Mouse (Mus musculus) neural tube, embryonic 14.5 days (tissue): ENCODE measurements at regions not wholly inside any gene's neighbourhood (a gene's known extent, or its start where the extent isn't known, plus 50 kb on each side); places are given as distances from the start of the nearest gene placed in this dataset.

ENCODE experiments used
- ATAC-seq: fragments of 200-750 bp; cut with Nextera tagmentation; 2 replicates; pipeline ENCODE4 v1.8.0; 2017; ENCODE audit warnings: low read depth, mild to moderate bottlenecking, moderate TSS enrichment, moderate library complexity
- H3K27ac ChIP-seq: fragments of 300-500 bp; sonication (generic); 2 replicates; pipeline ENCODE4 v1.5.1; 2014; ENCODE audit warnings: low read depth, mild to moderate bottlenecking, control low read depth, low read length, moderate library complexity, mixed read lengths
- H3K27me3 ChIP-seq: fragments of 300-500 bp; sonication (generic); 2 replicates; pipeline ENCODE4 v1.6.1; 2014; ENCODE audit warnings: low read length; ENCODE audit not compliant: control insufficient read depth, insufficient read depth
- H3K36me3 ChIP-seq: fragments of 300-500 bp; sonication (generic); 2 replicates; pipeline ENCODE4 v1.6.1; 2014; ENCODE audit warnings: low read length, mixed read lengths; ENCODE audit not compliant: control insufficient read depth, insufficient read depth
- H3K4me1 ChIP-seq: fragments of 300-500 bp; sonication (generic); 2 replicates; pipeline ENCODE4 v1.6.1; 2014; ENCODE audit warnings: low read length; ENCODE audit not compliant: control insufficient read depth, insufficient read depth
- H3K4me2 ChIP-seq: fragments of 300-500 bp; sonication (generic); 2 replicates; pipeline ENCODE4 v1.6.1; 2014; ENCODE audit warnings: mild to moderate bottlenecking, low read depth, low read length, control low read depth
- H3K4me3 ChIP-seq: fragments of 300-500 bp; sonication (generic); 2 replicates; pipeline ENCODE4 v1.5.1; 2014; ENCODE audit warnings: low read depth, low read length, control low read depth, mixed read lengths
- H3K9ac ChIP-seq: fragments of 300-500 bp; sonication (generic); replicated peaks from 2 replicates; pipeline ENCODE4 v1.6.1; 2014; ENCODE audit warnings: low read depth, mild to moderate bottlenecking, control low read depth, low read length, mixed read lengths
- H3K9me3 ChIP-seq: fragments of 300-500 bp; sonication (generic); 2 replicates; pipeline ENCODE4 v1.6.1; 2016; ENCODE audit warnings: low read length; ENCODE audit not compliant: control insufficient read depth
- WGBS: fragments of 180-500 bp; shearing (Covaris S2); extraction: QIAGEN DNeasy Blood & Tissue Kit; methylation state at CpG from one replicate; pipeline ENCODE4 v1.1.7; 2014; 5-methylcytosine and 5-hydroxymethylcytosine counted together

DNA sequence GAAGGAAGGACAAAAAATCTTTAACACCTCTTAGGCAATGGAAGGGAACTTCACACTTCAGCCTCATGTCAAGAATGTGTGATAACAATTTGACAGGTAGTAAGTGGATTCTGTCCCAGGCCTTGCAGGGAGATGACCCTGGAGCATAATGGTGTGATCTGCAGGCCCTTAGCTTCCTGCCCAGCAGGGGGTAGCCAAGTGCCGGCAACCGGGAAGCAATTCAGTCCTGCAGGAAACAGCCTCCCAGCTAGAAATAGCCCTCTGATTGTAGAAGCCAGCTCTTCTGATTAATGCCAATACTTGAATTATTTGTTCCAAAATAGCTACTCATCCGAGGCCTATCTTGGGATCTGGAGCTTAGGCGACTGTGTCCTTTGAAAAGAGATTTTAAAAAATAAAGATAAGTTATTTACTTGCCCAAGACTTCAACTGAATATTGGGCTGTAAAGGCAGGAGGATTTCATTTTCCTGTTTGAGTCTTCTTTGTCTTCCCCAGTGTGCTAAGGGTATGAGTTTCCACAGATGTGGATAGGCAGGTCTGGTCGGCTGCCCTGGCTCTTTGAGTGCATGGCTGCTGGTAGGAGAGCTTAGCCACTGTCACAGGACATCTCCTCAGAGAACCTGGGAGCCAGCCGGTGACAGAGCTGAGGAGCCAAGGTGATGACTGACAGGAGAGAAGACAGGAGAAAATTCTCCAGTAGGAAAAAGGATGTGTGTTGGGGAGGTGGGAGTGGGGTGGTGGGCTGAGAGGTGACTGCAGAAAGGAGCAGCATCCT, 198.3 kb upstream of the Etaa1 start:
- Histone ChIP-seq H3K27me3 (no peaks in the 10 kb centered on the region), H3K4me3 (no peak overlapping the region), H3K27ac (peak overlapping the region; percentile 48; the same call in 1 of the 2 replicates), H3K9me3 (no peaks in the 10 kb centered on the region), H3K9ac (0 out of 2 replicates have a peak overlapping the region, but pooled peaks have one; percentile 25), H3K4me1 (peaks cover 6% of the 10 kb centered on the region; the same call in 1 of the 2 replicates), H3K4me2 (no peak overlapping the region), H3K36me3 (no peaks in the 10 kb centered on the region)
- peak; percentile 88 for ATAC-seq
- WGBS: 18% methylated on average over 6 of the region's 6 CpGs

- Histone ChIP-seq H3K9me3 (no peaks in the 10 kb centered on the region), H3K27me3 (no peaks in the 10 kb centered on the region), H3K27ac (no peak overlapping the region), H3K36me3 (no peaks in the 10 kb centered on the region), H3K9ac (no peak overlapping the region), H3K4me2 (no peak overlapping the region), H3K4me3 (no peak overlapping the region), H3K4me1 (peaks cover 6% of the 10 kb centered on the region; the same call in 1 of the 2 replicates)
- ATAC-seq: no peak
- WGBS: 65% methylated on average over 4 of the region's 4 CpGs
Observed at GRCm38 (mm10) chr11:18151369-18151768, 197.7 kb upstream of the Etaa1 start.

- no peaks in the 10 kb centered on the region for H3K27me3 ChIP-seq
- H3K27ac ChIP-seq: no peak overlapping the region
- no peaks in the 10 kb centered on the region for H3K9me3 ChIP-seq
- 52% methylated on average over 5 of the region's 5 CpGs for WGBS
- no peaks in the 10 kb centered on the region for H3K4me1 ChIP-seq
- no peak overlapping the region for H3K9ac ChIP-seq
- H3K36me3 ChIP-seq: no peaks in the 10 kb centered on the region
- no peak for ATAC-seq
- no peak overlapping the region for H3K4me3 ChIP-seq
- H3K4me2 ChIP-seq: no peak overlapping the region
Observed at GRCm38 (mm10) chr11:18127488-18127887, 173.8 kb upstream of the Etaa1 start.

- no peak overlapping the region for H3K27ac ChIP-seq
- ATAC-seq: no peak
- no peaks in the 10 kb centered on the region for H3K27me3 ChIP-seq
- H3K36me3 ChIP-seq: no peaks in the 10 kb centered on the region
- H3K4me3 ChIP-seq: no peak overlapping the region
- H3K9me3 ChIP-seq: no peaks in the 10 kb centered on the region
- WGBS: 80% methylated on average over 6 of the region's 6 CpGs
- H3K4me2 ChIP-seq: no peak overlapping the region
- no peaks in the 10 kb centered on the region for H3K4me1 ChIP-seq
- no peak overlapping the region for H3K9ac ChIP-seq
Observed at GRCm38 (mm10) chr11:18123031-18123430, 169.4 kb upstream of the Etaa1 start.

DNA sequence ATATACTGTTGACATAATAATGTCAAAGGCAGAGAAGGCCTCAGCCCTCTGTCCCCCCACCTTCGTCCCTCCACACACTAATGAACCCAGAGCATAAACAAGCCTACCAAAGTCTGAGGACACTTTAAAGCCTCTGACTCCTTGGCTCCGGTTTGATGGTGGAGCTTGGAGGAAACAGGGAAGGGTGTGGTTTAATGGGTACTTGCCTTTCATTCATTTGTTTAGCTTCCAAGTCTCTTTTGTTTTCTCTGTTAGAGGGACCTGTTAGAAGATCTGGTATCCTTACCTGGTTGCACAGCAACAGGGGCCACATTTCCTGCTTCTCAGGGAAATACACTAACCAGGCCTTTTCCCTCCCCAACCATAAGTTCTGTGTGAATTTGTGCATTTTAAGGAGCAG, 168.9 kb upstream of the Etaa1 start:
- H3K4me1 ChIP-seq: no peaks in the 10 kb centered on the region
- no peaks in the 10 kb centered on the region for H3K9me3 ChIP-seq
- 58% methylated on average over 2 of the region's 2 CpGs for WGBS
- H3K4me2 ChIP-seq: no peak overlapping the region
- no peak for ATAC-seq
- H3K27ac ChIP-seq: no peak overlapping the region
- H3K27me3 ChIP-seq: no peaks in the 10 kb centered on the region
- no peak overlapping the region for H3K4me3 ChIP-seq
- H3K36me3 ChIP-seq: no peaks in the 10 kb centered on the region
- no peak overlapping the region for H3K9ac ChIP-seq

DNA sequence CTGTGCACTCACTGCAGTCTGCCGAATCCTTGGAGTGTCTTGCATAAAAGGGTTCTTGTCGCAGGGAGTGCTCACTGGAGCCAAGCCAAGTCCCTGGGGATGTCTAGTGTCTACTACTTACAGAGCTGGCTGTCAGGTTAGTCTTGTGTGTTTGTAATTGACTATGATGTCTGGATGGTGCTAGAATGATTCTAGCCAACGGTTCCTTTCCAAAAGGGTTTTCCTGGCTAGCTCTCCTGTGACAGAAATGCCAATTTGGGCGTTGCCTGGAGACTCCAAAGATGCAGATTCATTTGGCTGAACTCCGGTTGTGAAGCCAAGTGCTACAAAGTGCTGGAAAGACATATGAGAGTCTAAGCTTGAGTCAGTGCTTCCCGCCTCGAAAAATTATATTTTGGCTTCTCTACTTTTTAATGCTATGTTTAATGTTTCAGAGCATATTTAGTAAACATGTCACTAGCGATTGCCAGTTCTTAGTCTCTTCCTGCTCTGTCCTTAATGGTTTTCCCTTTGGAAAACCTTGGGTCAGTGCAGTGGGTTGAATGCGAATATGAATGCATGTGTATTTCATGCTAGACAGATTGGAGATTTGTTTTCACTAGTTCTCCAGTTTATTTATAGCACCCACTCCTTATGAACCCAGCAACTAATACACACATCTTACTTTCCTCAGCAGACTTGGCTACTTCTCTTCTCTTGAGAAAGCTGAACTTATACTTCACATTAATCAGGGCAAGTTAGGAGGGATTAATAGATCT, 162.2 kb upstream of the Etaa1 start:
- H3K9ac ChIP-seq: no peak overlapping the region
- H3K27ac ChIP-seq: no peak overlapping the region
- no peaks in the 10 kb centered on the region for H3K27me3 ChIP-seq
- ATAC-seq: peak; percentile 93
- no peak overlapping the region for H3K4me2 ChIP-seq
- WGBS: 71% methylated on average over 9 of the region's 9 CpGs
- H3K4me1 ChIP-seq: no peaks in the 10 kb centered on the region
- H3K9me3 ChIP-seq: no peaks in the 10 kb centered on the region
- H3K36me3 ChIP-seq: no peaks in the 10 kb centered on the region
- no peak overlapping the region for H3K4me3 ChIP-seq

GRCm38 (mm10) chr11:18102841-18103240, 149.2 kb upstream of the Etaa1 start:
- no peaks in the 10 kb centered on the region for H3K9me3 ChIP-seq
- H3K4me3 ChIP-seq: no peak overlapping the region
- no peak overlapping the region for H3K9ac ChIP-seq
- no peaks in the 10 kb centered on the region for H3K4me1 ChIP-seq
- ATAC-seq: no peak
- no peaks in the 10 kb centered on the region for H3K27me3 ChIP-seq
- H3K36me3 ChIP-seq: no peaks in the 10 kb centered on the region
- H3K4me2 ChIP-seq: no peak overlapping the region
- H3K27ac ChIP-seq: no peak overlapping the region
- WGBS: 94% methylated on average over 3 of the region's 3 CpGs

- no peak overlapping the region for H3K9ac ChIP-seq
- no peaks in the 10 kb centered on the region for H3K9me3 ChIP-seq
- no peak overlapping the region for H3K4me2 ChIP-seq
- H3K36me3 ChIP-seq: no peaks in the 10 kb centered on the region
- no peak for ATAC-seq
- H3K27ac ChIP-seq: no peak overlapping the region
- no peak overlapping the region for H3K4me3 ChIP-seq
- WGBS: 57% methylated on average over 4 of the region's 4 CpGs
- H3K4me1 ChIP-seq: no peaks in the 10 kb centered on the region
- no peaks in the 10 kb centered on the region for H3K27me3 ChIP-seq
Observed at GRCm38 (mm10) chr11:18075840-18076435, 122.3 kb upstream of the Etaa1 start.
